Mouse (Mus musculus) neural tube, embryonic 13.5 days (tissue): ENCODE results near the gene Atp6v0e2. TPM values are rescaled to one million over a fixed set of nuclear protein-coding genes. Genes with fewer than 3 reads are reported as not detected.

Source experiments
- ATAC-seq: fragments of 200-750 bp; cut with Nextera tagmentation; 2 replicates; pipeline ENCODE4 v1.8.0; 2017; ENCODE audit warnings: low read depth, mild to moderate bottlenecking, moderate TSS enrichment, moderate library complexity
- H3K27ac ChIP-seq: fragments of 300-500 bp; sonication (generic); replicated peaks from 2 replicates; pipeline ENCODE4 v1.5.1; 2015; ENCODE audit warnings: moderate library complexity, mild to moderate bottlenecking, inconsistent platforms
- H3K27me3 ChIP-seq: fragments of 300-500 bp; sonication (generic); 2 replicates; pipeline ENCODE4 v1.6.1; 2015; ENCODE audit warnings: mild to moderate bottlenecking, inconsistent platforms
- H3K36me3 ChIP-seq: fragments of 300-500 bp; sonication (generic); 2 replicates; pipeline ENCODE4 v1.6.1; 2015; ENCODE audit warnings: mild to moderate bottlenecking, inconsistent platforms
- H3K4me1 ChIP-seq: fragments of 300-500 bp; sonication (generic); replicated peaks from 2 replicates; pipeline ENCODE4 v1.6.1; 2015; ENCODE audit warnings: inconsistent platforms
- H3K4me2 ChIP-seq: fragments of 300-500 bp; sonication (generic); 2 replicates; pipeline ENCODE4 v1.6.1; 2015; ENCODE audit warnings: inconsistent platforms, mild to moderate bottlenecking, moderate library complexity
- H3K4me3 ChIP-seq: fragments of 300-500 bp; sonication (generic); 2 replicates; pipeline ENCODE4 v1.5.1; 2015; ENCODE audit warnings: mild to moderate bottlenecking, inconsistent platforms
- H3K9ac ChIP-seq: fragments of 300-500 bp; sonication (generic); 2 replicates; pipeline ENCODE4 v1.6.1; 2015; ENCODE audit warnings: moderate library complexity, mild to moderate bottlenecking, inconsistent platforms
- H3K9me3 ChIP-seq: fragments of 300-500 bp; sonication (generic); 2 replicates; pipeline ENCODE4 v1.6.1; 2016; ENCODE audit warnings: inconsistent platforms
- WGBS: fragments of 180-500 bp; shearing (Covaris S2); methylation state at CpG from one replicate; pipeline ENCODE4 v1.1.7; 2015; 5-methylcytosine and 5-hydroxymethylcytosine counted together
- polyA plus RNA-seq: library from polyadenylated mRNA; unstranded; fragments of >200 nt; fragmentation: Nextera tagmentation; extraction: Ambion mirVana; gene quantifications from 2 replicates; pipeline ENCODE4 v1.2.1, GENCODE M21; 2015

The Atp6v0e2 gene
- polyA plus RNA-seq, 1 experiment from 2014 or later = 203 TPM

DNA sequence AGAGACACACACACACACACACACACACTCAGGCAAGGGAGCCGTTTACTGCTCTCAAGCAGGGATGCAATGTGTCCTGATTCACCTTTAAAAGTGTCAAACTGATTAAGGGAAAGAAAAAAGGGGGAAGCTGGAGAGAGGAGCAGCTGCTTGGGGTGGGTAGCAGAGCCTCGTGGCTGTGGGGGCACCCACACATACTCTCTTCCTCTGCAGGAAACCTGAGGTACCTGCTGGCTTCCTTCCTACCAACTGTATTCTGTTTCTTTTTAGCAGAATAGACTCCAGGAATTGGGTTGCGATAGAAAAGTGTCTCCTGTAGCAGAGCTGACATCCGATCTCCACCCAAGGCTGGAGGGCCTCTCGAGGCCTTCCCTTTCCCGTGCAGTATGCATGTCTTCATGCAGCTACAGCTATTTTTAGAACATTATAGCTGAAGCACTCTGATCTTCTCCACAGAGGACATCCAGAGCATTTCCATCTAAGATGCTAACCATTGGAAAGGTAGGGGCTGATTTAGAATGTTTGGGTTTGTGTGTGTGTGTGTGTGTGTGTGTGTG is 51.9 kb downstream of the Atp6v0e2 start, which contains the start of gene Gm45021:
Gm45021 (plus strand) TSS at position 417 of the 557 bp plus-strand sequence.
- Histone ChIP-seq H3K36me3 (no peaks in the 10 kb centered on the region), H3K9me3 (no peaks in the 10 kb centered on the region), H3K4me2 (no peak within 1 kb of the TSS), H3K27ac (no peak within 1 kb of the TSS), H3K4me1 (peaks cover 9% of the 10 kb centered on the region), H3K9ac (no peak within 1 kb of the TSS), H3K27me3 (no peaks in the 10 kb centered on the region), H3K4me3 (no peak within 1 kb of the TSS)
- ATAC-seq = no peak
- 64% methylated on average over 6 of the region's 6 CpGs for WGBS

Other genes starting within 250 kb of the Atp6v0e2 start
- gene Krba1, start 142.0 kb upstream of the Atp6v0e2 start, polyA plus RNA-seq = 23.8 and 27.4 TPM in 2 replicates
- 21.0 and 22.6 TPM in 2 replicates for gene Zfp467, start 91.8 kb upstream of the Atp6v0e2 start, polyA plus RNA-seq
- gene Sspo, start 89.4 kb upstream of the Atp6v0e2 start, polyA plus RNA-seq = 0.31 and 0.43 TPM in 2 replicates
- gene Lrrc61, start 17.2 kb downstream of the Atp6v0e2 start, polyA plus RNA-seq = 20.7 and 24.0 TPM in 2 replicates
- gene Rarres2, start 35.2 kb downstream of the Atp6v0e2 start, polyA plus RNA-seq = 9.2 and 10.9 TPM in 2 replicates
- not detected in 2 replicates for gene Gm45021, start 52.0 kb downstream of the Atp6v0e2 start, polyA plus RNA-seq
- 38.0 and 40.3 TPM in 2 replicates for gene Repin1, start 56.3 kb downstream of the Atp6v0e2 start, polyA plus RNA-seq
- not detected in 2 replicates for gene Gm44965, start 56.3 kb downstream of the Atp6v0e2 start, polyA plus RNA-seq
- 11.3 and 15.7 TPM in 2 replicates for gene Zfp775, start 64.4 kb downstream of the Atp6v0e2 start, polyA plus RNA-seq
- gene AI854703, start 89.1 kb downstream of the Atp6v0e2 start, polyA plus RNA-seq = 11.2 and 12.7 TPM in 2 replicates
- gene Gimap8, start 109.6 kb downstream of the Atp6v0e2 start, polyA plus RNA-seq = 0.74 TPM in 2 replicates
- gene Gimap9, start 138.5 kb downstream of the Atp6v0e2 start, polyA plus RNA-seq = 1.6 and 2.7 TPM in 2 replicates
- gene Gimap4, start 146.9 kb downstream of the Atp6v0e2 start, polyA plus RNA-seq = 2.9 and 3.3 TPM in 2 replicates
- gene Gimap6, start 170.6 kb downstream of the Atp6v0e2 start, polyA plus RNA-seq = 10.9 and 11.6 TPM in 2 replicates
- 0.95 TPM in 1 of 2 replicates, not detected in the other for gene Gm28053, start 181.0 kb downstream of the Atp6v0e2 start, polyA plus RNA-seq
- not detected in 2 replicates for gene Gimap7, start 181.0 kb downstream of the Atp6v0e2 start, polyA plus RNA-seq
- 8.6 and 8.7 TPM in 2 replicates for gene Gimap1, start 201.4 kb downstream of the Atp6v0e2 start, polyA plus RNA-seq
- gene Gimap5, start 208.6 kb downstream of the Atp6v0e2 start, polyA plus RNA-seq = 2.0 TPM in 2 replicates
- gene Gimap3, start 233.2 kb downstream of the Atp6v0e2 start, polyA plus RNA-seq = not detected in 2 replicates